Mouse (Mus musculus) heart, adult 2 months (tissue): ENCODE measurements at regions not wholly inside any gene's neighbourhood (a gene's known extent, or its start where the extent isn't known, plus 50 kb on each side); places are given as distances from the start of the nearest gene placed in this dataset.

Source experiments
- CTCF ChIP-seq: fragments of 200-600 bp; IDR thresholded peaks from 2 replicates; pipeline ENCODE4 v1.8.1; 2022; ENCODE audit warnings: antibody characterized with exemption, mild to moderate bottlenecking, moderate library complexity
- POLR2A ChIP-seq: fragments of 200-500 bp; IDR thresholded peaks from 2 replicates; pipeline ENCODE4 v1.6.1; 2011; ENCODE audit warnings: mild to moderate bottlenecking, low read depth, low read length, control low read depth; ENCODE audit not compliant: insufficient read depth

DNA sequence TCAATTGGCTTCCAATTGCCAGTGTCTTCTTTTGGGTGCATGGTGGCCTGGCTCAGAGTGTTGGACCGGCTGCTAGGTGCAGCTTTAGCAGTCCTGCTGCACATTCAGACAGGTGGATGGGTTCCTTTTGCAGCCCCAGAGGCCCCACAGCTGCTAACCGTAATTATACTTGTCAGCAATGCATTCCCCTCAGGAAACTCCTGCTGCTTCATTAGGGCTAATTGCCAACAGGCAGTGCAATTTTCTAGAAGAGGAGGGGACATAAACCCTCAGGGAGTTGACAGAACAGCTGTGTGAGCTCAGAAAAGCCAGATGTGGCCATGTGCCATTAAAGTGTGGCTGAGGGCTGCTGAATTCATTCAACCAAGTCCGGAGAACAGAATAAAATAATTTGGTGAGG, 94.0 kb downstream of the Fthl17a start:
- no peak for TF ChIP-seq CTCF
- TF ChIP-seq POLR2A, result no peak
